Mouse (Mus musculus): ENCODE data around the gene Gnat2. TPM values are rescaled to one million over a fixed set of nuclear protein-coding genes. Genes with fewer than 3 reads are reported as not detected.

The Gnat2 gene
- polyA plus RNA-seq, 1 experiment = 1.1 TPM

GRCm38 (mm10) chr3:108090561-108090960, 2.0 kb upstream of the Gnat2 start:
- TF ChIP-seq CTCF (IDR thresholded peaks at IDR 0.05; ENCODE audit: control insufficient read depth, insufficient read depth, insufficient read length) (no peak), MYOD1 (IDR thresholded peaks at IDR 0.05; ENCODE audit: control insufficient read depth, insufficient read length, low read depth) (no peak), USF1 (IDR thresholded peaks at IDR 0.05; ENCODE audit: low read depth) (no peak), FOSL1 (IDR thresholded peaks at IDR 0.05; ENCODE audit: insufficient read depth, low read length, poor library complexity, severe bottlenecking) (no peak), CEBPB (IDR thresholded peaks at IDR 0.05; ENCODE audit: low read depth) (no peak), MYOG (IDR thresholded peaks at IDR 0.05; ENCODE audit: control insufficient read depth, extremely low read depth, insufficient read length) (no peak), MAX (IDR thresholded peaks at IDR 0.05) (no peak)

GRCm38 (mm10) chr3:108092030-108092429, 559 bp upstream of the Gnat2 start:
- Histone ChIP-seq H3ac (ENCODE audit: control insufficient read depth, insufficient read length, low read depth) (no peak overlapping the region), H3K79me2 (ENCODE audit: control insufficient read depth, insufficient read depth) (peaks cover 8% of the 10 kb centered on the region), H3K36me3 (ENCODE audit: control insufficient read depth, insufficient read depth) (no peaks in the 10 kb centered on the region), H3K79me3 (ENCODE audit: low read depth) (no peaks in the 10 kb centered on the region), H3K4me3 (ENCODE audit: insufficient read depth, poor library complexity, severe bottlenecking) (no peak overlapping the region), H3K27me3 (ENCODE audit: control insufficient read depth, insufficient read depth, insufficient read length) (no peaks in the 10 kb centered on the region)
- TF ChIP-seq MYOG (IDR thresholded peaks at IDR 0.05; ENCODE audit: control insufficient read depth, extremely low read depth, insufficient read length) (no peak), CTCF (IDR thresholded peaks at IDR 0.05; ENCODE audit: control insufficient read depth, insufficient read depth, insufficient read length) (no peak), MYOD1 (IDR thresholded peaks at IDR 0.05; ENCODE audit: control insufficient read depth, insufficient read length, low read depth) (no peak), USF1 (IDR thresholded peaks at IDR 0.05; ENCODE audit: low read depth) (no peak), CEBPB (IDR thresholded peaks at IDR 0.05; ENCODE audit: low read depth) (no peak), FOSL1 (IDR thresholded peaks at IDR 0.05; ENCODE audit: insufficient read depth, low read length, poor library complexity, severe bottlenecking) (no peak), MAX (IDR thresholded peaks at IDR 0.05) (no peak)

More at GRCm38 (mm10) chr3:108090561-108090960, 2.0 kb upstream of the Gnat2 start:
- H3K79me3 ChIP-seq (ENCODE audit: low read depth) = no peaks in the 10 kb centered on the region
- H3K79me2 ChIP-seq (ENCODE audit: control insufficient read depth, insufficient read depth) = peaks cover 17% of the 10 kb centered on the region
- no peak overlapping the region for H3K4me3 ChIP-seq (ENCODE audit: insufficient read depth, poor library complexity, severe bottlenecking)
- no peak overlapping the region for H3ac ChIP-seq (ENCODE audit: control insufficient read depth, insufficient read length, low read depth)
- H3K36me3 ChIP-seq (ENCODE audit: control insufficient read depth, insufficient read depth) = no peaks in the 10 kb centered on the region
- no peaks in the 10 kb centered on the region for H3K27me3 ChIP-seq (ENCODE audit: control insufficient read depth, insufficient read depth, insufficient read length)

DNA sequence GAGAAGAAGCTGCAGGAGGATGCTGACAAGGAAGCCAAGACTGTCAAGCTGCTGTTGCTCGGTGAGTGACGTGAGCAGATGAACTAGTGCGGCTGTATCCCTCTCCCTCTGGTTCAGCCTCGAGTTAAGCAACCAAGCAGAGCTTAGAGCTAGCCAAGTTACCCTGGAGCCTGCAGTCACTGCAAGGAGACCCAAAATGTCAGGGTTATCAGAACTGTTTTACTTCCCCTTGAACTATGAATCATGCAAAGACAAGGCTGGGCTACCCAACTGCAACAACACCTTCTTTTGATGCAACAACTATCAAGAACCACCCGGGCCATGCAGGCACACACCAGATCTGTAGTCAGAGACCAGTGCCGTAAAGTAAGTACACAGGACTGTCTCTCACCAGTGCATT, 717 bp downstream of the Gnat2 start:
- Histone ChIP-seq H3K4me3 (ENCODE audit: insufficient read depth, poor library complexity, severe bottlenecking) (no peak overlapping the region), H3K79me2 (ENCODE audit: control insufficient read depth, insufficient read depth) (no peaks in the 10 kb centered on the region), H3K27me3 (ENCODE audit: control insufficient read depth, insufficient read depth, insufficient read length) (no peaks in the 10 kb centered on the region), H3K36me3 (ENCODE audit: control insufficient read depth, insufficient read depth) (no peaks in the 10 kb centered on the region), H3K79me3 (ENCODE audit: low read depth) (no peaks in the 10 kb centered on the region), H3ac (ENCODE audit: control insufficient read depth, insufficient read length, low read depth) (no peak overlapping the region)
- TF ChIP-seq CEBPB (IDR thresholded peaks at IDR 0.05; ENCODE audit: low read depth) (no peak), CTCF (IDR thresholded peaks at IDR 0.05; ENCODE audit: control insufficient read depth, insufficient read depth, insufficient read length) (no peak), MYOD1 (IDR thresholded peaks at IDR 0.05; ENCODE audit: control insufficient read depth, insufficient read length, low read depth) (no peak), FOSL1 (IDR thresholded peaks at IDR 0.05; ENCODE audit: insufficient read depth, low read length, poor library complexity, severe bottlenecking) (no peak), MAX (IDR thresholded peaks at IDR 0.05) (no peak), MYOG (IDR thresholded peaks at IDR 0.05; ENCODE audit: control insufficient read depth, extremely low read depth, insufficient read length) (no peak)

DNA sequence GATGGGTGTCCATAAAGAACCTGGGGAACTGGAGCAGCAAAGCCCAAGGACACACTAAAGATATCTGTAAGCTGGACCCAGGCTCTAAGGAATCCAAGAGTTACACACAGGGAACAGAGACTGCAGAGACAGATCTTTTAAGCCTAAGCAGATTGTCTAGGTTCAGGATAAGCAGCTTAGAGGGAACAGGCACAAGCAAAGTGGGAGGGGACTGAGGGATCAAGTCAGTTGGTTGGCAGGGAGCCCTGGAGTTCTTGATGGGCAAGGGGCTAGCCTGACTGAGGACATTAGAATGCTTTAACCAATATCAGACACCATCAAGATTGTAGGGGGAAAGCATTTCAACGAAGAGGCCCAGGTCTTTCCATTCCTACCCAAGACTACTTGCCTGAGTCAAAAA, 1.6 kb downstream of the Gnat2 start:
- Histone ChIP-seq H3K36me3 (ENCODE audit: control insufficient read depth, insufficient read depth) (no peaks in the 10 kb centered on the region), H3ac (ENCODE audit: control insufficient read depth, insufficient read length, low read depth) (no peak overlapping the region), H3K79me2 (ENCODE audit: control insufficient read depth, insufficient read depth) (no peaks in the 10 kb centered on the region), H3K79me3 (ENCODE audit: low read depth) (no peaks in the 10 kb centered on the region), H3K27me3 (ENCODE audit: control insufficient read depth, insufficient read depth, insufficient read length) (no peaks in the 10 kb centered on the region), H3K4me3 (ENCODE audit: insufficient read depth, poor library complexity, severe bottlenecking) (no peak overlapping the region)
- TF ChIP-seq CTCF (IDR thresholded peaks at IDR 0.05; ENCODE audit: control insufficient read depth, insufficient read depth, insufficient read length) (no peak), FOSL1 (IDR thresholded peaks at IDR 0.05; ENCODE audit: insufficient read depth, low read length, poor library complexity, severe bottlenecking) (no peak), CEBPB (IDR thresholded peaks at IDR 0.05; ENCODE audit: low read depth) (no peak), MYOD1 (IDR thresholded peaks at IDR 0.05; ENCODE audit: control insufficient read depth, insufficient read length, low read depth) (no peak), MAX (IDR thresholded peaks at IDR 0.05) (no peak), MYOG (IDR thresholded peaks at IDR 0.05; ENCODE audit: control insufficient read depth, extremely low read depth, insufficient read length) (no peak), USF1 (IDR thresholded peaks at IDR 0.05; ENCODE audit: low read depth) (no peak)

DNA sequence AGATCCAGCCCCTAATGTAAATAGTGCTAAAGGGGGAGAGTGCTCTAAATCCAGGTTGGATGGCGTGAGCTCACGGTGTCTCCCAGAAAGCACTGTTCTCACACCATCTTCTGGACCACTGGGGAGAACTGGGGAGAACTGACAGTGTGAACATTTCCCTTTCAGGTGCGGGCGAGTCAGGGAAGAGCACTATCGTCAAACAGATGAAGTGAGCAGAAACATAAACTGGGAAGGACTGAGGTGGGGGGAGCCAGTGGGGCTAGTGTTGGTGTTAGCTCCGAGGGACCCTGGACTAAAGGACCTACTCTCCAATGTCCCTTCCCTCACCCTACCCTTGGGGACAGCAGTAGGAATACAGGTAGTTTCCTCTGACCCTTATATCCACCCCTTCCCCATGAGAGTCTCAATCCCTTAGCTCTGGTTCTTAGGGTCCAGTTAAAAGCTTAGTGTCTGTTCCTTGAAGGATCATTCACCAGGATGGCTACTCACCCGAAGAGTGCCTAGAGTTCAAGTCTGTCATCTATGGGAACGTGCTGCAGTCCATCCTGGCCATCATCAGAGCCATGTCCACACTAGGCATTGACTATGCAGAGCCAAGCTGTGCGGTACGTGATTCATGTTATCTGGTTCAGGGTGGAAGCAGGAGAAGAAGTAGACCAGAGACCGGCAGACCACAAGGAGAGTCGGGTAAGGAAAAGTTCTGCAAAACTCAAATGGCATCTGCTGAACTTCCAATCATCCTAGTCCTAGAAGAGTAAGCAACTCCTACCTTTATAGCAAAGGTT, 2.6 kb downstream of the Gnat2 start:
- Histone ChIP-seq H3K4me3 (ENCODE audit: insufficient read depth, poor library complexity, severe bottlenecking) (no peak overlapping the region), H3K79me3 (ENCODE audit: low read depth) (no peaks in the 10 kb centered on the region), H3ac (ENCODE audit: control insufficient read depth, insufficient read length, low read depth) (no peak overlapping the region), H3K36me3 (ENCODE audit: control insufficient read depth, insufficient read depth) (no peaks in the 10 kb centered on the region), H3K27me3 (ENCODE audit: control insufficient read depth, insufficient read depth, insufficient read length) (no peaks in the 10 kb centered on the region), H3K79me2 (ENCODE audit: control insufficient read depth, insufficient read depth) (no peaks in the 10 kb centered on the region)
- no peak for TF ChIP-seq CEBPB (IDR thresholded peaks at IDR 0.05; ENCODE audit: low read depth)
- TF ChIP-seq MYOD1 (IDR thresholded peaks at IDR 0.05; ENCODE audit: control insufficient read depth, insufficient read length, low read depth) = no peak
- TF ChIP-seq MAX (IDR thresholded peaks at IDR 0.05) = no peak
- no peak for TF ChIP-seq FOSL1 (IDR thresholded peaks at IDR 0.05; ENCODE audit: insufficient read depth, low read length, poor library complexity, severe bottlenecking)
- TF ChIP-seq MYOG (IDR thresholded peaks at IDR 0.05; ENCODE audit: control insufficient read depth, extremely low read depth, insufficient read length) = no peak
